Mouse (Mus musculus) mouse trophoblast stem cell (cell line): Measurements from ENCODE around the gene Mtcl1.

Experiments
- in situ Hi-C, 2 experiments: fragments of 300-500 bp; cut with MseI, MboI; formaldehyde crosslinking; loops; 2 replicates in 1 of 2; 3 replicates in 1 of 2; pipeline ENCODE4 v1.15.1; 2025

The Mtcl1 gene

DNA sequence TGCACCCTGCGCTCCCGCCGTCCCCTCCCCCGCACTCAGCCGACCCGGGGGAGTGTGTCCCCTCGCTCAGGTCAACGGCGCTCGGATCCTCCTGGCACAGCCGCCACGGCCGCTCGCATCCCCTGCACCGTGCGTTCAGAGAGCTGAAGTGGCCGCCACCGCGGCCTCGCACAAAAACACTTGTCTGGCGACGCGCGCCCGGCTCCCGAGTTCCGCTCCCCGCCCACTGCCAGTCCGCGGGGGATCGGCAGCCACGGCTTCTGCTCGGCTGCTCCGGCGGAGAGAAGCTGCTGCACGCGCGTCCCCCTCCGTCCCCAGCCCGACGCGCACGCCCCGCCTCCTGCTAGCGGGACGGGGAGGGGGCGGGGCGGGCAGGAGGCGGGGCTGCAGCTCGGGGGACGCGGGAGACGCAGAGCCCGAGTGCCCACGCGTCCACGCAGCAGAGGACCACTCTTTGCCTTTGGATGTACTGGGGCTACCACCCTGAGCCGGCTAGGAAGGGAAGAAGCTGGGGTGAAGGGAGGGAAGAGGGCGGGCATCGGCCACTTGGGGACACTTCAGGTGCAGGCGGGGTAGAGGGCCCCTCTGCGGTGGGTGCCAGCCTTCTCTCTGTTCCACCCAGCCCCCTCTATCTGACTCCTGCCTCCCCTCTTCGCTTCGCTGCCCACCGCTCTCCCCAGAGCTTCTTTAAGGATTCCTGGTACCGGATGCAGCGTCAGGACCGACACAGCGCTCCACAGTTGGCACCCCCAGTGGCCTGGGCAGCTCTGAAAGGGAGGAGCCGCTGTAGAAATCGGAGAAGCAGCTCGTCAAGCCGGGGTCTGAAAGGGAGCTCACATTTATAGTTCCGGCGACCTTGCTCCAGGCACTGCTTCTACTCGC is at the start of gene Mtcl1:
Gene Mtcl1 (minus strand): TSS at position 291 of the 882 bp plus-strand sequence.
- in situ Hi-C loops: loop anchor here (5.0 to 10.0 kb wide), 3 partner anchors 38 to 212 kb away; no protein-coding TSS in a partner anchor

DNA sequence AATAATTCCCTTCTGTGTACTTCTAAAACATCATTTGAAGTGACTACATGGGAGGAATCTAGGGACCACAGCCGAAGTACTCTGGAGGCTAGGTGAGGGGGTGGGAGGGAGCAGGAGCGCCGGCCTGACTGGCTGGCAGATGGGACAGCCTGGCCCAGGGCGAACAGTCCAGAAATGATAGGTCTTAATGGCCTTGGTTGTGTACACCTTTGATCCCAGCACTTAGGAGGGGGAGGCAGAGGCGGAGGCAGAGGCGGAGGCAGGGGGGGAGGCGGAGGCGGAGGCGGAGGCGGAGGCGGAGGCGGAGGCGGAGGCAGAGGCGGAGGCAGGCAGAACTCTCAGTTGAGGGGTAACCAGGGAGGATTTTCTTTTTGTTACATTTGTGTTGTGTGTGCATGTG is 49.0 kb upstream of the Mtcl1 start:
- in situ Hi-C loops: no loop called here

DNA sequence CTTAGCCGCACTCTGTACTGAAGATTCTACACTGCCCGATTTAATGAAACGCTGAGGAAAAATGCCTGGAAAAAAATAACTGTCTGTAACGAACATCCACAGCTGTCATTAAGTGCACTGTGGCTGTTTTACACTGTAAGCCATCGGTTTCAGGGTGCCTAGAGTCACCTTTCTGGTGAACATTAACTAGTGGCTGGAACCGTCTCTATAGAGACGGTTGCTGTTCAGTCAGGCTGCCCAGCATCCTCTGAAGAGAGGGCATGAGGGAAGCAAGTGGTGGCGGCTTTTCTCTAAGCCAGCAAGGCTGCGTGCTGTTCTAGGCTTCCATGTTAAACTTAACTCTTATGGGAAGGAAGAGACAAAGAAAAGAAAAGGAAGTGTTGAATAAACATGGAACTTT is 47.0 kb upstream of the Mtcl1 start:
- in situ Hi-C loops: no loop called here

DNA sequence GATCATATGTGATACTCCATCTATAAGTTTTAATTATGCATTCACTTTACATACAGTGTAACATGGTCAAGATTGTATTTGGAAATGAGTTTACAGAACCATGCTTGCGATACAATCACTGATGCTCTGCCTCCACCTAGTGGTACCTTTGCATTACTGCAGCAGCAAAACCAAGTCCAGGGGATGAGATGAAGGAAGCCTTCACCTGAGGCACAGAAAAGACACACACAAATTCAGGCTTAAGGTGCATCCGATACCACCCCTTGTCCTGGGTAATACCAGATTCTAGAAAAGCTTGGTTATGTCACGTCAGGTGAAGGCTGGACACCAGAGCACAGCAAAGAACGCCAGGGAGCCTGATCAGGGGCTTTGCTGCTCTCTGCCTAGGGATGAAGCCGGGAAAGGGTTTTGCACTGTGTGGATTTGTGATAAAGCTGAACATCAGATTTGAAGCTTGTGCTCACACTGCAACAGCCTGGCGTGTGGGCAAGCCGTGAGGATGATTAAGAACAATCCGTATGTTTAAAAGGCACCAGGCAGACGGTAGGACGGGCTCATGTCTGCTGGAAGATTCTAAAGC is 40.6 kb upstream of the Mtcl1 start:
- in situ Hi-C loops: no loop called here

DNA sequence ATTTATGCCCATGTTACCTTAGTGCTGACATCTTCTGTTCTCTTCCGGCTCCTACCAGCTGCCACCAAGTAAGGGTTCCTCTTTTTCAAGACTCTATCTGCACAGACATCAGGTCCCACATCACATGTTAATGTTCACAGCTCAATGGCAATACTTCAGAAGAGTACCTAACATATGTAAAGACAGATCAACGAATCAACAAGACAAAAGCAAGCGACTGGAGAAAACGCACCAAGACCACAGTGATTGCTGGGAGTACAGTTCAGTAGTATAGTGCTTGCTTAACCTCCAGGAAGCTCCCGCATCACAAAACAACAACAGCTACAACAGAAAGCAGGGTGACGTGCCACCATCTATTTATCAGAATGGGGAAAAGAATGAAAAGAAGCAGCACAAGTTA is 37.0 kb upstream of the Mtcl1 start:
- in situ Hi-C loops: loop anchor here (5.0 to 10.0 kb wide), 2 partner anchors 34 to 252 kb away; no protein-coding TSS in a partner anchor

DNA sequence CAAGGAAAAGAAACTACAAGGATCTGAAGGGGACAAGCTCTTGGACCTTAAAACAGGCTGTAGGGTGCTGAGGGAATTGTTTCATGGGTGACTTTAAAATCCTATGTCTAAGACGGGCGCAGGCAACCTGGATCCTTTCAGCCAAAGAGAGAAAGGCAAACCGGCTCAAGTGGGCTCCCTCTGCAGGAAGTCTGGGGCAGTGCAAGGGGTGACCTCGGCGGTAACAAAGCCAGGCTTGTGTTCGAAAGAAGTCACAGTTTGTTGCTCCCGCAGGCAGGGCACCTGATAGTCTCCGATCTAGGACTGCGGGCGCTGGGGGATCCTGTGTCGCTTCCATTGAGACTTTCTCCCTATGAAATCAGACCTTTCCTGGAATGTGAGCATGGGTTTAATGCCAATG is 36.2 kb upstream of the Mtcl1 start:
- in situ Hi-C loops: loop anchor here (5.0 to 10.0 kb wide), 2 partner anchors 33 to 251 kb away; no protein-coding TSS in a partner anchor

DNA sequence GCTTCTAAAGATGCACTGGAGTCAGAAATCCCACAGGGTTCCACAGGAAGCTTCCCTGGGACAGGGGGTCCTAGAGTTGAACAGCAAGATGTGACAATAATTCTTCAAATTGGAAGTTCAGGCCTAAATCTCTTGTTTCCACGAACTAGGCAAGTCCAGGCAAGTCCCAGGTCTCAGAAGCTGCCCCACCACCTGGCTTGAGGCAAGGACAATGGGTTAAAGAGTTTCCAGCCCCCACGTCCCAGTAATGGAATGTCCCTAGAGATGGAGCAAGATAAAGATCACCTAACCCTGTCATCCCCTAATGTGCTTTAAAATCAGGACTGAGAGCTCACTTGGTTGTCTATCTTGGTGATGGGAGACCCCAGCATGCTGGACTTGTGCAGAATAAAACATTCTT is 35.4 kb upstream of the Mtcl1 start:
- in situ Hi-C loops: loop anchor here (5.0 to 10.0 kb wide), 2 partner anchors 33 to 250 kb away; no protein-coding TSS in a partner anchor

DNA sequence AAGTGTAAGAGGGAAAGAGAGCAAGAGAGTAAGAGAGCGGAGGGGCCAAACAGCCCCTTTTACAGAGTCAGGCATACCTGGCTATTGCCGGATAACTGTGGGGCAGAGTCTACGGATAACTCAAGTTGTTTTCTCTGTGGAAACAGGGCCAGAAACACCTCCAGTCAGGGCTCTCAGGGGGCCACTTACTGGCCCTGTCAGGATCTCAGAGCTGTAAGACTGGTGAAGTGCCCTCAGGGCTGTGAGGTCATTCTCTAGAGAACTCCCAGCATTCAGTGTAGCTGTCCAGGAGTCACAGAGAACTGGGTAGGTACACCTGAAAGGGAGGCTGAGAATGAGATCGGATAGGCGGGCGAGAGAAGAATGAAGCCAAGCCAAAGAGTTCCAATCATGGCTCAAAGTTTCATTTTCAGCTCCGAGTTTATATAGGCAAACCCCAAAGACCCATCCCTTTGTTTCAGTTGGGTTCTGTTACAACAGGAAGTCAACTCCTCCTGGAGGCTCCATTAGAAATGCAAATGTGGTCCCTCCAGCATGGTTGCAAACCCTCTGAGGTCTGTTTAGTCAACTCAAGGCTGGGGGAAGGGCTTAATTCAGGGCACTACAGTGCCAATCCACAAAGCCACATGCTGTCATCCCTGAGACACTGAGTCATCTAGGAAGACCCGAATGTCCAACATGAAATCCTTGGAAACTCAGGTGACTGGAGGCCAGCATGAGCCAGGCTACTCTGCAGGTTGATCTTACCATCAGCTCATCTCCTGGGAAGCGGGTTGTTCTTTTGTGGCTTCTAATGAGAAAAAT is 34.3 kb upstream of the Mtcl1 start:
- in situ Hi-C loops: loop anchor here (10.0 kb wide), 1 partner anchor 249 kb away; no protein-coding TSS in a partner anchor

DNA sequence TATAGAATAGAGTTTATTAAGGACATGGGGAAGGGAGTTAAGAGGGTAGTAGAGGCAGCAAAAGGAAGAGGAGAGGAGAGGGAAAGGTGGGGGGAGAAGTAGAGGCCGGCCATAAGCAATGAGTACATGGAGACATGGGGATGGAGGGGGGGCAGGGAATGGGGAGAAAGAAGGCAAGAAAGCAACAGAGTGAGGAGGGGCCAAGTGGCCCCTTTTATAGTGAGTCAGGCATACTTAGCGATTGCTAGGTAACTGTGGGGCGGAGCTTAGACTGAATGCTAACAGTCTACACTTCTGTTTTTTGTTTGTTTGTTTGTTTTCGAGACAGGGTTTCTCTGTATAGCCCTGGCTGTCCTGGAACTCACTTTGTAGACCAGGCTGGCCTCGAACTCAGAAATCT is 31.7 kb upstream of the Mtcl1 start:
- in situ Hi-C loops: loop anchor here (10.0 kb wide), 1 partner anchor 246 kb away; no protein-coding TSS in a partner anchor

DNA sequence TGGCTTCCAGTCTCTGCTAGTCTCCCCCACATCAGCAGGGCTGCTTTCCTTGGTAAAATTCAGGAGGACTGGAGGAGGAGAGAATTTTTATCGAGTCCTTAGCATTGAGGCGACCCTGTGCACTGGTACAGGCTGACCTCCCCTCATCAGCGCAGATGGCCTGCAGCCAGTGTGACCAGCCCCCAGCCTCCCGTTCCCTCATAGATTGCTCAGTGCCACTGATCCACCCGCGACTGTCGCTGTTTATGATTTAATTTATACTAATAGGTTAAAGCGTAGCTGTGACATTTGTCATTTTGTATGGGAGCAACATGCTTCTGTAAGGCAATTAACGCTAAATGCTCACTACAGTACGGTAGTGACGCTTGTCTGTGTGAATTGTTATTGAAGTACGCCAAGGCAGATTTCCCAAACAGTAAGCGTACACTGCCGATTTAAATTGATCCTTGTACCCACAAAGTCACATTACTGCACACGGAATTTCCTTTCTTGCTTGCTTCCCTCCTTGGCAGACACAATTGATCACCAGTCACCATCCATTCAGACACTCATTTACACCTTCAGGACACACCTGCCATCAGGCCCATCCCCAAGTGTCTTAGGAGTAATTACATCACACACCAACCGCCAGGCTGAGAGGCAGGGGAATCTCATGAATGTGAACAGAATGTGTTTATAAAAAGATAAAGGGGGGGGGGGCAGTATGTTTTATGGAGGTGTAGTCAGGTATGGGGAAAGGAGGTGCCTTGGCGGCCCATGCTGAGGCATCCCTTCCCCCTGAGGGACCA is 31.1 kb upstream of the Mtcl1 start:
- in situ Hi-C loops: loop anchor here (10.0 kb wide), 1 partner anchor 246 kb away; no protein-coding TSS in a partner anchor

DNA sequence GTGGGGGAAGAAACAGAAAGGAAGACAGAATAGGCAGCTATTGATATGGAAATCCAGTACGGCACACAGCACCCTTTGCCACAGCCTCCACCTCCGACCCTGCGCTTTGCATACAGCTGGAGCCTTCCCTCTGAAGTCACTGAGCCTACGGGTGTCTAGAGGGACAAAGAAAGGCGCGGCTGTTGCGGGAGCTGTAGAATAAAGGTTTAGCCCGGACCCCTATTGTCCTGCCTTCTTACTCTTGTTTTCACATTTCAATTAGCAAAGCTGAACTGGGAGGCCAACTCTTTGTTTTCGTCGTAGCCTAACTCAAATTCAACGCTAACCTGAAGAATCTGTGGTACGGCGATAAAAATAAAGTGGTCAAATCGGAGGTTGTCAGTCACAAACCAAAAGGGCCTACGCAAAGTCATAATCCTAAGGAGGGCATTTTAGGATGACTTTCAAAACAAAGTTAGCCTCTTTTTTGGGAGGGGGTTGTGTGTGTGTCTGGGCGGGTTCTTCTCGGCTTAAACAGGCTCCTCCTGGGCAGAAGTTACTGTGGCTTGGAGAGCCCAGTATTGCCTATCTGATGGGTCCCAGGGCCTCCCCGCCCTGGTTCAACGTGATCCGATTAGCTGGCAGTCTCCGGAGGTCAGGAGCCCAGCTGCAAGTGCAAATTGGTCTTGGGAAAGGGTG is 30.4 kb upstream of the Mtcl1 start:
- in situ Hi-C loops: loop anchor here (10.0 kb wide), 1 partner anchor 245 kb away; no protein-coding TSS in a partner anchor

DNA sequence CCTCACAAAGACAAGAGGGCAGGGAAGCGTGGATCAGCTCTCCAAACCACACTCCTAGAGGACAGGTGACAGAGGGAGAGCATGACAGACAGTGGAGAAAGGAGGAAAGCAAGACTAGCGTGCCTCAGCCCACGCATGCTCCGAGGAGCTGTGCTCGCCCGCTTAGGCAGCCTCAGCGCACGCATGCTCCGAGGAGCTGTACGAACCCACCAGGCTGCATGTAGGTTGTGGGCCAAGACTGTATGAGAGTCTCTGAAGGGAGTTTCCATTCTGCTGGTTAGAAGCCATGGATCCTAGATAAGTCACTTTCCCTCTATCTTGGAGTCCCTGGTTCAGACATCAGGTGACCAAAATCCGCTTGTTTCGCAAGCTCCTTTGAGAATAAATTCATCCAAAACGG is 29.8 kb upstream of the Mtcl1 start:
- in situ Hi-C loops: no loop called here

DNA sequence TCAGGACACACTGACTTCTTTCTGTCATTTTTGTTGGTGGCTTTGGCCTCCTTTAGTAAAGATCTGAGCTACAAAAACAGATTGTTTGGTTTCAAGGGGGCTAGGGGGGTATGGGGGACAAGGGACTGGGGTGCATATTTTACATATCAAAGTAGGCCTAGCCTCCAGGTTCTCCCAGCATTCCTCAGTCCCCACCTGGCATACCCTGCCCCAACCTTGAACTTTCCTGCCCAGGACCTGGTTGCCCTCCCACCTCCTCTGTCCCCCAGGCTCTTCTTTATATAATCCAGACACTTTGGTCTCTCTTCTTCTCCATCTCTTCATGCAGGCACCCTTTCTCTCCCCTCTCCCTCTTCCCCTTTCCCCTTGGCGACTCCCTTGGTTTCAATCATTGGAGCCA is 23.7 kb upstream of the Mtcl1 start:
- in situ Hi-C loops: no loop called here

DNA sequence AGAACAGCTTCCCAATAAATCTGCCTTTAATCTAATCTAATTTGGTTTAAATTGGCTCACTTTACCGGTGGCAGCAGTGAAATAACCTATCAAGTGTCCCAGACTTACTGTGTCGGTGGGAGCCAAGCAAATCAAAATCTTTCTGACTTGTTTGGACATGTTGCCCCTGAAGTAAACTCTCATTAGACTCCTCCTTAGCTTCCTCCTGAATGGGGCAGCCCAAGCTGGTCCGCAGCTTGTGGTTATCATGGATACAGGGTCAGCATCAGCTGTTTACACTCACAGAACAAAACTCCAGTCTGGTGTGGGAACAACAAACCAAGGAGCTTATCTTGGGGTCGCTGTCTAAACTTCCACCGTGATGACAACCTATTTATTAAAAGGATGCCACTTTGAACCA is 22.2 kb upstream of the Mtcl1 start:
- in situ Hi-C loops: no loop called here

DNA sequence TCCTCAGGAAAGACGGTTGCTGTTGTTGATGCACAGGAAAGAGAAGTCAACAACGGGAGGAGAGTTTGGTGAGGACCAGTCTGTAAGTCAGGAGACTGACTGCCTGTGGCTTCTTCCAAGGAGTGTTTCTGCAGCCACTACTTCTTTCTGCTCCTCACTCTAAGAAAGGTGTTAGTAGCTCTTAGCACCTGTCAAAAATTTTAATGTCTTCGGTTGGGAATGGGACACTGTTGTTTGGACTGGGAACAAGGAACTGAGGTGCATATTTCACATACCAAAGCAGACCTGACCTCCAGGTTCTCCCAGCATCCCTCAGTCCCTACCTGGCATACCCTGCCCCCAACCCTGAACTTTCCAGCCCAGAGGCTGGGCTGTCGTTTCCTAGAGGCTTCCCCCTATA is 21.7 kb upstream of the Mtcl1 start:
- in situ Hi-C loops: no loop called here

DNA sequence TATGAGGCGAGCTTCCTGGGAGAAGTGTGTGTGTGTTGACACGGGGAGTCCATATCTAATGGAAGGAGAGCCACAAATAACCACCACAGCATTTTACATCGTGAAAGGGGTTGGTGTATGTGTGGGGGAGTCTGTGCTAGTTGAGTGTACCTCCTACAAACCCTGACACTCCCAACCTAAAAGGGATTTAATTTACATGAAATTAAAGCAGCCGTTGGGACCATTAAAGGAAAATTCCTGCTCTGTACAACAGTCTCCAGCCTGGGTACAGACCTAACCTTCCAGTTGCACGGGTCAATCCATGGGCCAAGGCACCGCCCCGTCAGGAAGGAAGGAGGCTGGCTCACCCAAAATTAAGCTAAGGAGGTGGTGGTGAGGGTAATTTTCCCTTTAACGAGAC is 20.5 kb upstream of the Mtcl1 start:
- in situ Hi-C loops: no loop called here

DNA sequence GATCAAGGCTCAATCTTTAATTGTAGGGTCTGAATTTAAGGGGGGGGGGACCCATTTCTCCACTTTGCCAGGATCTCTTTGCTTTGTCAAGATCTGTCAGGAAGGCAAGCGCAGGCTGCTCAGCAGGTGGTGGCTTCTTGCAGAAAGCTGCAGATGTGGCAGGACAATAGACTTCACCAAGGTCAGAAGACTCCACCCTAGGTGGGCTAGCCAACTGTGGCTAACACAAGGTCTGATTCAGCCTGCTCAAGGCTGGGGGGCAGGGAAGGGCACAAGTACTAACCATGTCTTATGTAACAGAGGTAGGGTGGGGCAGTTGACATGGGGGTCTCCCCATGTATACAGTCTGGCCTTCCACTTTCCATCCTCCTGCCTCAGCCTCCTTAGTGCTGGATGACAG is 7.7 kb upstream of the Mtcl1 start:
- in situ Hi-C loops: loop anchor here in 1 of 2 experiments (10.0 kb wide), 1 partner anchor 212 kb away; no protein-coding TSS in a partner anchor

DNA sequence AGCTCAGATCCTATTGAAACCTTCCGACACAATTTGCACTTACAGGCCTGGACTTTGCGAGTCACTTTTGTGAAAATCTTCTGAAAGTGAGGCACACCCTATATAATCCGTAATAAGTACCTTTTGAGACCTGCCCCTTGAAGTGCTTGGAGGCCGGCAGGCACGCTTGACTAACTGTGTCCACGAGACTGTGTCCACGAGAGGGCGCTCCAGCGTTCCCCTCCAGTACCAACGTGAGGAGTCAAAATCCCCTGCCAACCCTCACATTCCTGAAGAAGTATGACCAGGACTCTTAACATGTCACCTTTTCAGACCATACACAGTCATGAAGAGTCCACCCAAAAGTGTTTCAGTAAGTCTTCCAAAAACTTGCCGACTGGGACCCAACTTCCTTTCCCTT is 1.6 kb upstream of the Mtcl1 start:
- in situ Hi-C loops: loop anchor here (5.0 to 10.0 kb wide), 3 partner anchors 36 to 214 kb away; no protein-coding TSS in a partner anchor

DNA sequence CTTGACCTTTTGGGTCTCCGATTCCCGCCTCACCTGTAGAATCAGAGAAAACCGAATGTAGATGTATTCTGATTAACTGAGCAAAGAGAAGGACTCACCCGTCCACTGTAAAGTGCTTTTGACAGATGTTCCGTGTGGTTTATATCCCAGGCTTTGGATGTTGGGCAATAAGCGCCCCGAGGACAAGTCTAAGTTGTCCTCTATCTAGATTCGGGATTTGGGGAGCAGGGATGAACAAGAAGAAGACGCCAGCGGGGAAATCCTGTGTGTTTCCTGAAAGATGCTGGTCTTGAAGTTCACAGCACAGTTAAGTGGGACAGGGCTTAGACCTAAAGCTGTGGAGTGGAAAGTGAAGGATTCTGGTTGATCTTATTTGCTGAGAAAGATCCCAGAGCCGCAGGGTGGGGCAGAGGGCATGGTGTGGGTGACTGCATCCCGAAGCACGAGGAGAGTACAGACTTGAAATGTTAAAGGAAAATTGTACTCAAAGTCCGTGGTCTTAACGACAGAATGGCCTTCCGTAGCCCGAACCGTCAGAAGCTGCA is 1.0 kb upstream of the Mtcl1 start:
- in situ Hi-C loops: loop anchor here (5.0 to 10.0 kb wide), 3 partner anchors 37 to 213 kb away; no protein-coding TSS in a partner anchor
